Mouse (Mus musculus): ENCODE measurements around the gene Ank3.

The Ank3 gene

DNA sequence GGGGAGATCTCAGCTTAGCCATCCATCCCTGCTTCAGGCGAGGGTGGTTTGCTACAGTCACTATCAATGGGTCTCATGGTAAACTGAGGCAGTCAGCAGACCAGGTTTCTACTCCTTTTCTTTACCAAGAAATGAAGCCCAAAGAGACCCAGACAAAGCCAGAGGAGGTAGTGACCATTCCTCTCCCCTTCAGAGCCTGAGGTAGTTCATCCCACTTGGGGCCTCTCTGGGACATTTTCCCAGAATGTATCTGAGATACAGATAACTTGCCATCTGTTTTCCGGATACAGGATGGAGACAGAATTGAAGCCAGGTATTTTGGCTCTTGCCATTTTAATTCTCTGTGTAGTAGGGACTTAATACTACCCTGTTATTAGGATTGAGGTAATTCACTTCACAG lies 620.1 kb downstream of the Ank3 start:
- no peak for DNase-seq

DNA sequence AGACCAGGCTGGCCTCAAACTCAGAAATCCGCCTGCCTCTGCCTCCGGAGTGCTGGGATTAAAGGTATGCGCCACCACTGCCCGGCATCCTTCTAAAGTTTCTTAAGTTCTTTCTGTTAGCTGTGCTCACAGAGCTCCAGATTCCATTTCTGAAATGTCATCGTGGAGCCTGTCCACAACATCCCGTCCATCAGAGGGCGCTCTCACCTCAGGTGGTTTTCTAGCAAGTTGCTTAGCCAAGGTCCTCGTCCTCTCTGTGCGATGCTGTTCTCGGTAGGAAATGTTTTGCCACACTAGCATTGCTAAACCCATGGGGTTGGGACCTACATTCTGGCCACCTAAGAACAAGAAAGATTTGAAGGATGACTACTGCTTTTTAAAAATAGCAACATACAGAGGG lies 623.1 kb downstream of the Ank3 start:
- DNase-seq = peak; percentile 55 to 86

DNA sequence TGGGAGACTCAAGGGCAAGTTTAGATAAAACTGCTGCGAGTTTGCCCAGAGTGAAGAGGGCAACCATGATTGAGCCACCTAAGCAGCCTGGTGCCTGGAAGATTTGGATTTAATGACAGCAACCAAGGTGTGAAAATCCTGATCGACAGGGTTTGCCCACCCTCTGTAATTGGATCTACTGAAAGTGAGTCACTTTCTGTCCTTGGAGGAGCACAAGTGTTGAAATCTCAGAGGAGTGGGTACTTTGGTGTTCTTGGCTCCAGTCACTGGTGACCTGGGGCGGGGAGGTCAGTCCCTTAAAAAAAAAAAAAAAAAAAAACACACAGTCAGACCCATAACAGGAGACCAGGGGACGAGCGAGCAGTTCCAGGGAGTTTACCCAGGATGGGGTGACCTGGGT lies 624.0 kb downstream of the Ank3 start:
- DNase-seq = no peak

DNA sequence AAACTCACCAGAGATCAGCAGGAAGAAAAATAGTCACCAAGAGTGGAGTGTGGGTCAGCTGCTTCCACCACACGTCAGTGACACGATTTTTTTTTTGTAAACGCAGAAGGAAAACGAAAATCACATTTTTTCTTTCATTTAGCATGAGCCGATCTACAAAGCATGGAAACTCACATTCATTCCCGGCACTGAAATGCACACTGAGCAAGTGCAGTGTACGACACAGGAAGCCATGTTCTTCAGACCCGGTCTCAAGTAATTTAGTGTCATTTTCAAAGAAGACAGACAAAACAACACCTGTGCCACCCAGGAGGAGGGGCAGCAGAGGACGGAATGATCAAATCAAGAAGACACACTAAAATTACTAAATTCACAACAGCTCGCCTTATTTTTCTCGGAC lies 625.3 kb downstream of the Ank3 start:
- DNase-seq = no peak

DNA sequence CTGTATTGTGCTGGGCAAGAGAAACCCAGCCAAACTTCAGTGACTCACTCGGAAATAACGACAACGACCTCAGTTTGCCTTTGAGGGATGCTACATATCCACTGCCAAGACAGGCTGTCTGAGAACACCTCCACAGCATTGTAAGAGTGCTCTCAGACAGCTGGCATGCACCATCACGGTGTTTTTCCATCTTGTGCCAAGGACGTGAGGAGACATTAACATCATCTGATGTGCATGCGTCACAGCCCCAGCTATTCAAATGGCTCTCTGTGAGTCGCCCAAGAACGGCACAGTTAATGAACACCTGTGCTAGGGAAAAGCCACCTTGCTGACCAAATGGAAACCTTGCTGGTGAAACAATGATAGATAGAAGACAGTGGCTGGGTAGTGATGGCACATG lies 633.4 kb downstream of the Ank3 start:
- DNase-seq = no peak

DNA sequence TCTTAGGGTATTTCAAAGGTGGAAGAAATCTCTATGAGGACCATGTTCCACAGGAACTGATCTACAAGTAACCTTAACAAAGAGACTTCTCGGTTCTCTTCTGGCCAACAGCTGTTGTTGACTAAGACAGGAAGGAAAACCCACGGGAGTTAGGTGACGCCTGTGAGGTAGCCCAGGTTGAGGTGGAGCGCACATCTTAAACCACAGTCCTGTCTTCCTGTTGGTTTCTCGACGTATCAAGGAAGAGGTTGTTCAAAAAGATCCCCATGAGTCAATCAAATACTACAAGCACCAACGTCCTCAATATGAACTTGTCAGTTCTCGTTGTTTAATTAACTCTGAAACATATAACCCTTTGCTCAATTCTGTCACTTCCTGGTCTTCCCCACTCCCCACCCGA lies 634.4 kb downstream of the Ank3 start:
- no peak for DNase-seq

DNA sequence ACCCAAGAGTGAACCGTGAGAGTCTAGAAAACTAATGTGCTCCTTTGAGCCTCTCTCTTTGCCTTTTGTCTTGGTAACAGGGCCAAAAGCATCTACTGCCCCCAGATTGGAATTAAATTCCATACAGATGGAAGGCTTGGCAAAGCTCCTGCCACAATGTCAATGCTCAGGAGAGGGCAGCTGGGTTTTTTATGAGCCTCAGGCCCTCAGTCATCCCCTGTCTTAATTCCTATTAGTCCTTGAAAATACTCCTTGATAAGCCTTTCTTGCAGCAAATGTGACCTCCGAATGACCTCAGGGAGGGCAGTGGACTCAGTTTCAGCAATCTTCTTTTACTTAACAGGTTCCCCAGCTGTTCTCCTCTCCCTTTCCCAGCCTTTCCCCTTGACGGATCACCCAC lies 635.3 kb downstream of the Ank3 start:
- no peak for DNase-seq

DNA sequence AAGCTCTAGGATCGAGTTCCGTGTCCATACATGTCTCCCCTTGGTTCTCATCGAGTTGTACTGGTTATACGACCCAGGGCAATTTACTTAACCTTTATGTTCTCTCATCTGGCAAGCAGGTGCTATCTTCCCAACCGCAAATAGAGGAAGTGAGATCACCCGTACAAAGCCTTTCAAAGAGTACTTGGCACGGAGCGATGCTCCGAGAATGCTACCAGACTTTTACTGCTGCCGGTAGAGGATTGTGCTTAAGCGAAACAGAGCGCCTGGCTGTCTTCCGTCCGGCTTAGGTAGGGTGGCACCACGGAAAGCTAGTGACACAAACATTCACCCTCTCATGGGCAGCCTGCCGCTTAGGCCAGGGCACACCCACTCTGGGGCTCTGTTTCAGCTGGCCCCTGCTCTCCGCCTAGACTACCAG lies 641.3 kb downstream of the Ank3 start:
- DNase-seq = no peak

DNA sequence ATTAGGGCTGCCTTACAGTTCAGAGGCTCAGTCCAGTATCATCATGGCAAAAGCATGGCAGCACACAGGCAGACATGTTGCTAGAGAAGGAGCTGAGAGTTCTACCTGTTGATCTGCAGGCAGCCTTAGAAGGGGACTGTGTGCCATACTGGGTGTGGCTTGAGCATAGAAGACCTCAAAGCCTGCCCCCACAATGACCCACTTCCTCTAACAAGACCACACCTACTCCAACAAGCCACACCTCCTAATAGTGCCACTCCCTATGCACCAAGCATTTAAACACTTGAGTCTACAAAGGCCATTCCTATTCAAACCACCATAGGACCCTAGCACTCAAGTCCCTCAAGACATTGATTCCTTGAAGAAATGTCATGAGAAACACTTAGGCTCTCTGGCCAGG lies 643.0 kb downstream of the Ank3 start:
- DNase-seq = no peak

DNA sequence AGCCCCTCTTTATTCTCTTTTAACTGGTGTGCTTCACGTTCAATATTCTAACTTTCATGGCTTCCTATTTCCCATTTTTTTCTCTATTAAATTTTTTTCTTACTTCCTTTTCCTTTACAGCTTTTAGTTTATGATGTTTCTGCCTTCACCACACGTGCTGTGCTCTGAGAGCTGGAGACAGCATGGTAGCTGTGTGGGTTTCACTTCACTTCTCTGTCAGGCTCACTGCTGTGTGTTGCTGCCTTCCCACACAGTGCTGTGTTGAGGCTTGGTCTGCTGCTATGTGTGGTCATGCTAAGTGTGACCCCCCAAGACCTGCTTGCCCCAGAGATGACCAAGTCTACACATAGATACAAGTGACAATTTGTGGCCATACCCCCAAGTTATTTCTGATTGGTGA lies 647.1 kb downstream of the Ank3 start:
- no peak for DNase-seq

DNA sequence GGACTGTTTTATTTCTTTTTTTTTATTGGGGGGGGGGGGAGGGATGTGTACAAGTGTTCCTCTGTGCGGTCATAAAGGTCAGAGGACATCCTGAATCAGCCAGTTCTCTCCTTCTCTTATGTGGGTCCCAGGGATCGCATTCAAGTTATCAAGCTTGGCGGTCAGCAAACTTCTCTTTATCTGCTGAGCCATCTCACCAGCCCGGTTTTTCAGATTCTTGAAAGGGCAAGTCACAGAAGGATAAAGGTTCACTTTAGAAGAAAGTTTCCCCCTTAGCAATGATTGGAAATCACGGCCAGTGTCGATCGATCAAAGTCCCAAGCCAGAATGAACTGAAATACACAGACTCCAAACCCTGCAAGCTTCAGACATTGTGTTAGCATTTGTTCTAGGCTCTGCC lies 651.2 kb downstream of the Ank3 start:
- DNase-seq = no peak

DNA sequence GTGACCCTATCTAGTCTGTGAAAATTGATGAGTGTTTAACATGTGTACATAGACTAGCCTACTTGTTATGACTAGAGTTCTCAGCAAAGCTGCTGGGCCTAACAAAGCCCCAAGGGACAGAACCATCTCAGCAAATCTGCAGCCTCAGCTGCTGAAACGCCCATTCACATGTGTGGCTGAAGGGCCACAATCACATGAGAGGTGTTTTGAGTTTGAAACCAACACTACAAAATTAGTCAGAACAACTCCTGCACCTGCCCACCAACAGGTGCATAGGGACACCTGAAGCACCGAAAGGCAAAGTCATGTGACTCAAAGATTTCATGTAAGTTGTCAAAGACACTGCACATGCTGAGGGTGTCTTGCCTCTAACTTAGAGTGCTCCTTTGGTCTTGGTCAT lies 656.7 kb downstream of the Ank3 start:
- no peak for DNase-seq

DNA sequence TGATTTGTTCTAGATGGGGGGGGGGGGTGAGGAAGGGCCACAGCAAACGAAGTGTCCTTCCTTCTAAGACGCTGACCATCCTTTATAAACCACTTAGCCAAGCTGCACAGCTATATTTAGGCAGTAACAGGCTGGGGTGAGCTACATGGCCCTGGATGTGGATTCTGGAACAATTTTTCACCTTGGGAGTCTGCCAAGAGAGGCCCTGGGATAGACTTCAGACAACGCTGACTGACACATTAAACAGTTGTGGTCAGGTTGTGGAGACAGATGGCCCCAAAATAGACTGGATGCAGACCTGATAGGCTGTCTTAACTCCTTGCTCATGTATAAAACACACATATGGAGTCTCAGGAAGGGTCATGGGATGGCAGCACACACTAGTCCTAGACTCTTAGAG lies 658.5 kb downstream of the Ank3 start:
- peak; percentile 10 to 17 for DNase-seq

DNA sequence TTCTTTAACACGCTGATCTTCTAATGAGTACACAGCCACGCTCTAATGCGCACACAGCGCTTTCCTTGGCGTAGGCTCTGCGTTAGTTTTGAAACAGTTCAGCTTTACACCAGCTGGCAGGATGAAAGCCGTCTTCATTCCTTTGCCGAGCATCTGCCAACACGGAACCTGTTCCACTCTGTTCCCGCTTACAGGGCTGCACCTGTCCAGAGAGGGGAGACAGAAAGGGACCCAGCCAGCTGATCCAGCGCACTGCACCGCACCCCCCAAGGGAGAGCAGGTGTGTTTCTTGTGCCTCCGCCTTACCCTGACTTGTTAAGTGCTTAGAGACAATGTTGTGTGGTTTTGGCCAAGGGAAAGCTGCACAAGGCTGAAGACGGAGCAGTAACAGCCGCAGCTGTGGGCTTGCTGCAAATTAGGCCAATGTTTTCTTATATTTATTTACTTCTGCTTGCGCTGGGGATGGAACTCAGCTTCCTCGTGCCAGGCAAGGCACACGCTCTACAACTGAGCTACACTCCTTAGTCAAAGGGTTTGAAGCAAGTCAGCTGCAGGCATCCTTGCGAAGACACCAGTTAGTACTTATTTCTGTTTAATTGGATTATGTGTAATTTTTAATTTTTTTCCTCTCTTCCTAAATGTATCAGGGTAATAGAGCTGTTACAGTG lies 661.6 kb downstream of the Ank3 start:
- DNase-seq = peak; percentile 48 to 56

DNA sequence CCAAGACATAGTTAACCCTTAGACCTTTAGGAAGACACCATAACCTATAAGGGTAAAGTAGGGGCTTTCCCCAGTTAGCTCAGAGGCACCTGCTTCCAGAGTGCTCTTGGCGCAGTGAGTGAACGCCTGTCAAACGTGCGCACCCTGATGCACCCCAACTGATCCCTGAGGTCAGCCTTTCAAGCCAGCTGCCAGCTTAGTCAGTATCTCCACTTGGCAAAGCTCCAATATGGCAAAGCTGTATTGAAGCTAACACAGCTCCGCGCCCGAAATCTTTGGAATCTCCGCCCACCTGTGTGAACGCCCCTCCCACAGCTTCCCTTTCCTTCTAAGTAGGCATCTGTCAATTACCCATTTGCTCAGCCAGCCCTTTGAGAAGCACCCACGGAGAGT lies 662.1 kb downstream of the Ank3 start:
- peak; percentile 66 to 67 for DNase-seq

DNA sequence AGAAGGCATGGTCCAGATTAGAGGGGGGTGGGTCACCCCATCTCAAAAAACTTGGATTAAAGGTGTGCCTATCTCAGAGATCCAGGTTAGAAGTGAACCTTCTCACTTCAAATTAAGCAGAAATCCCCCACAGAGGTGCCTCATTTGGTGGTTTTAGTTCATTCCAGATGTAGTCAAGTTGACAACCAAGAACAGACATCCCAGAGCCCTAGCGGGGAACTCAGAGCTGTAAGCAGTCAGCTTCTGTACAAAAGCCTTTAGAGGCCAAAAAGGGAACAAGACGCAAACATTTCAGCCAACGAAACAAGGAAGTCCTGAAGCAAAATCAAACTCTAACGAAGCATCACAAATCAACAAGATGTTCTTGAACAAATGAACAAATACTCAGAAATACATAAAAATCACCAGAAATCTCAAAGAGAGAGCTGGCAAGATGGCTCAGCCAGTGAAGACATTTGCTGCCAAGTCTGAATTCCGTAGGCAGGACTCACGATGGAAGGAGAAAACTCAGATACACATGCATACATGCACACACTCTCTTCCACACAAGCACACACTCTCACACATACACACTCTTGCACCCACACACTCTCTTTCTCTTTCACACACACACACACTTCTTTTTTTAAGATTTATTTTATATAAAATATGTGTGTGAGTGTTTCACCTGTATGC lies 665.4 kb downstream of the Ank3 start:
- no peak for DNase-seq

DNA sequence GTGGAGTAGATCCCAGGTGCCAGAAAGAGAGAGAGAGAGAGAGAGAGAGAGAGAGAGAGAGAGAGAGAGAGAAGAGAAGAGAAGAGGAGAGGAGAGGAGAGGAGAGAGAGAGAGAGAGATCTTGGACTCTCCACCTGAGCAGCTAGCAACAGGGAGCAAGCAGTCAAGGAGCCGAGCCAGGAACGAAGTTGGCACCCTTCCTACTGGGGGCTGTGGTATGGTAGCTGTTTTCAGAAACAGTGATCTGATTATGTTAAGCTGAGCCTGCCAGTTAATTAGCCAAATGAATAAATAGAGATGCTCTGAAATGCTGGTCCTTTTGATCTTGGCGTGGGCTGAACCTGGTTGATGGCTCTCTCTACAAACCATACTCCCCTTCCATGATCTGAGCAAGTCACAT lies 666.6 kb downstream of the Ank3 start:
- no peak for DNase-seq

DNA sequence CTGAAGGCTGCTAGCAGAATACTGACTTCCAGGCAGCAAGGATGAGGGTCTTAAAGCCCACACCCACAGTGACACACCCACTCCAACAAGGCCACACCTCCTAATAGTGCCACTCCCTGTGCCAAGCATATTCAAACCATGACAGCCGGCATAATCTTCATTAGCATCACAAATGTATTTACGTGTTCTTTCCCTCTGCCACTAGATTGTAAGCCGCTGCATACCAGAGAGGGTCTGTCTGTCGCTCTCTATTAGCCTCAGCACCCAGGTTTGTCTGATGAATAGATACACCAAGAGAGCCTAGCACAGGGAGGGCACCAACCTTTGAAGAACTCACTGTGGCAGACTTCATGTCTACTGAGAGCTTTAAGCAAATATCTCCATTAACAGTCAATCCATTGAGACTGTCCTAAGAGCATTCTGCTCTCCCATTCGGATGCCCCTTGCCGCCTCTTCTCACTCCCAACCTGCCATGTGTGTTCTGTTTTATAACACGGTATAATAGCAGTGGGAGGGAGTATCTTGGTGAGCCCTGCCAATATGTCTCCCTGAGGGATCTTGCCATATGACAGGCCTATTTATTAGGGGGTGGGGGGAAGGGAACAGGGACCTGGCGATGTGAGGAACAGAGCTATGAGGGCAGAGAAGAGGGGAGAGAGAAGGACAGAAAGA lies 668.1 kb downstream of the Ank3 start:
- no peak for DNase-seq

DNA sequence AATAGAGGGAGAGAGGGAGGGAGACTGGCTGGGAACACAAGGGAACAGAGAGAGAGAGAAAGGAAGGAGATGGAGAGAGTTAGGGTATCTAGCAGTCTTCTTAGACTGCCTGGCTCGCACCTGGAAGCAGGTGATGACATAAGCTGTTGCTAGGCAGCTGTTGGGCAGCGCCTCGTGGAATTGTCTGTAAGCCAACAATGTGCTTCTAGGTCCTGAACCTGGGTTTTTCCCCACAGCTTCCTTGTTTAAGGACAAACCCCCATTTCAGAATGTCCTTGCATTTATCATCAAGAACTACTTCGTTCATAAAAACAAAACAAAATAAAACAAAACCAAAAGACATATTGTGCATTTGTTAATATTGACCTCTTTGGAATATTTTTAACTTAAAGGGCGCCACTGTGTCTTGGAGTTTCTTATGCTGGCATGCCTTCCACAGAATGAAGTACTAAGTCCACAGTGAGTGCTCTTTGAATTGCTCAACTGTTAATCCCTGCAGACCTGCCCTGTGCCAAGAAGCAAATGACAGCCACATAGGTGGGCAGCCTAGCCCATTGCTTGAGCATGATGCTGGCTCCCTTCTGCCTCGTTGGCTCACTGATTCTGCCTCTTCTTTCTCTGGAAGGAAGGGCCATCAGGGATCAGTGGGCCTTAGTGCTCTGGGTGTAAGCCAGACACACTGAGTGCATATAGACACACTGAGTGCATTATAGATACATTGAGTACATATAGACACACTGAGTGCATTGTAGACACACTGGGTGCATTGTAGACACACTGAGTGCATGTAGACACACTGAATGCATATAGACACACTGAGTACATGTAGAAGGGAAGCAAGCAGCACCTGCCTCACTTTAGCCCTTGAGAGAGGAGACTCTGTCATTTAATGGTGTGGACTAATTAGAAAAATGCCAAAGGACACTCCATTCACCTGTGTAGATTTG lies 668.9 kb downstream of the Ank3 start:
- DNase-seq = peak; percentile 66 to 72

DNA sequence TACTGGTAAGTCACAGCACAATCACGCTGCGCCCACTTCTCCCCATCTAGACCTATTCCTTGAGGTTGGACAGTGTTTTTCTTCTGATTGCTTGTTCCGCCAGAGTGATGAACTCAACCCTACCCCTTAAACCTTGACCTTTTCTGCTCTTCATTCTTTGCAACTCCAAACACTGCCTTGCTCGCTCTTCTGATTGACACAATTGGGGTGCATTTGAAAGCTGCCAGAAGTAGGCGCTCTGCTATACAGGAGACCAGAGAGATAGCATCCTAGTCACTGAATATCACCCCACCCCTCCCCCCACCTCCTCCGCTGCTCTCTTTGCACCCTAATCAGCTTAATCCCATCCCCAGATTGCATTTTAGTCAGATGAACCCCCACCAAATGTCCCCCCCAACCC lies 670.7 kb downstream of the Ank3 start:
- DNase-seq = no peak

DNA sequence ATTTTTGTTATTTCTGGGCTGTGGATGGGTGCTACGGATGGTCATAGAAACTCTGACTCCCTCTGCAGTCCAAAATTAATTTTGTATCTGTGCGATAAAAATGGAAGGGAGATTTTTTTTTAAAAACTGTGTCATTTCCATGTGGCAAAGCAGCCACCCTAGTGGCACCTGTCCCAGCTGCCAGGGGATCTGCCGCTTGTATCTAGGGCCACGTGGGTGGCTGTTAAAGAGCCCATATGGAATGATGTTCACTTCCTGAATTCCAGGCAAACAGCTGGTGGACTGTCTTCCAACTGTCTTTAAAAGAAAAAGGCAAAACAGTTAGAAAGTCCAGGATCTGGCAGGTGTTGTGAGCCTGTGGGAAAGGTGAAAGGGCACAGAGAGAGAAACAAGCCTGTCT lies 672.8 kb downstream of the Ank3 start:
- no peak for DNase-seq
